Mouse (Mus musculus): ENCODE results near the gene Efnb3. TPM values are rescaled to one million over a fixed set of nuclear protein-coding genes. Genes with fewer than 3 reads are reported as not detected.
A peak's percentile ranks its signal among the peaks of the same experiment; 100 is the strongest.

Efnb3 gene
- total and polyA plus RNA-seq, 3 experiments: 0.23 to 0.72 TPM; not detected in 1

DNA sequence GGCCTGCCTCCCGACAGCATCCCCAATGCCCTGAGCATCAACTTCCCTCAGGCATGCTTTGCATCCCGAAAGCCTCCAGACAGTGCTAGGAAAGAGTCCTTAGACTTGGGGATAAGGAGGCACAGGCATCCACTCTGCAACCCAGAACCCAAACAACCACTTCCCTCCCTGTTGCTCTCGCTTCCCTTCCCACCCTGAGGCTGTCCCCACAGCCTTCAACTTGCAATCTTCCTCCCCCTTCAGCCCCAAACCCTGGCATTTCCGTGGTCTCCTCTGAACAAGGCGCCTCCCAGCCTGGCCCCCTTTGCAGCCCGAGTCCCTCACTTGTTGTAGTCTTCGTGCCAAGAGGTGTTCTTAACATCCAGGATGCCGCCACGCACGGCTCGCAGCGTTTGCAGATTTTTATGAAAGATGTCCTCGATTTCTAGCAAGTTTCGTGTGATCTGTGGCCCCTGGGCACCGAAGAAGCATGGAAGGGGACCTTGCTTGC, 43.8 kb downstream of the Efnb3 start:
- H3K27ac ChIP-seq (ENCODE audit: control insufficient read depth, low read depth, low read length): no peak overlapping the region
- H3K36me3 ChIP-seq (ENCODE audit: control insufficient read depth in 1 of 2, insufficient read depth in 2 of 2, low read length in 2 of 2): peaks cover 0 to 6% of the 10 kb centered on the region in 2 experiments; a peak in 2 of 4 replicates
- peaks cover 7 to 24% of the 10 kb centered on the region in 2 experiments; a peak in 3 of 4 replicates for H3K4me1 ChIP-seq (ENCODE audit: control insufficient read depth in 1 of 2, insufficient read depth in 2 of 2, low read length in 2 of 2)
- no peaks in the 10 kb centered on the region for H3K79me2 ChIP-seq (ENCODE audit: control insufficient read depth, insufficient read depth, low read length, poor library complexity)
- no peak for DNase-seq (ENCODE audit: low read depth, low spot score)
- no peak overlapping the region for H3K9ac ChIP-seq (ENCODE audit: control insufficient read depth, low read depth, low read length, poor library complexity, severe bottlenecking)
- H3K4me3 ChIP-seq (ENCODE audit: control insufficient read depth in 1 of 2, insufficient read depth in 1 of 2, low read depth in 2 of 2, low read length in 2 of 2): no peak overlapping the region
- H3K9me3 ChIP-seq (replicated peaks; ENCODE audit: insufficient read depth, low read length): no peaks in the 10 kb centered on the region
- TF ChIP-seq POLR2AphosphoS2 (IDR thresholded peaks at IDR 0.05; ENCODE audit: low read length) (no peak), CHD1 (IDR thresholded peaks at IDR 0.05; ENCODE audit: low read depth, low read length) (no peak), USF2 (IDR thresholded peaks at IDR 0.05; ENCODE audit: borderline replicate concordance in 1 of 2, insufficient read depth in 1 of 2, low read depth in 1 of 2, low read length in 2 of 2) (no peak), MAZ (IDR thresholded peaks at IDR 0.05; ENCODE audit: low read depth, low read length) (no peak), ZNF384 (IDR thresholded peaks at IDR 0.05; ENCODE audit: low read depth, low read length) (no peak), NRF1 (IDR thresholded peaks at IDR 0.05; ENCODE audit: insufficient read depth, low read depth, low read length, poor library complexity, severe bottlenecking) (no peak), RAD21 (IDR thresholded peaks at IDR 0.05; ENCODE audit: low read depth, low read length) (no peak), HCFC1 (IDR thresholded peaks at IDR 0.05; ENCODE audit: low read depth, low read length) (no peak), TBP (IDR thresholded peaks at IDR 0.05; ENCODE audit: low read depth, low read length) (no peak), MEF2A (IDR thresholded peaks at IDR 0.05; ENCODE audit: extremely low read depth, insufficient replicate concordance, low read depth, low read length, poor library complexity, severe bottlenecking) (no peak), EP300 (IDR thresholded peaks at IDR 0.05; ENCODE audit: low read depth in 1 of 2, low read length in 2 of 2) (no peak), MXI1 (IDR thresholded peaks at IDR 0.05; ENCODE audit: low read depth, low read length) (no peak), SIN3A (IDR thresholded peaks at IDR 0.05; ENCODE audit: low read length) (no peak), MYB (IDR thresholded peaks at IDR 0.05; ENCODE audit: low read depth, low read length) (no peak), UBTF (IDR thresholded peaks at IDR 0.05; ENCODE audit: borderline replicate concordance, insufficient read depth, low read depth, low read length) (no peak), CTCF (IDR thresholded peaks at IDR 0.05 in 2 of 3, conservative IDR thresholded peaks at IDR 0.05 in 1 of 3; ENCODE audit: control insufficient read depth in 1 of 3, insufficient read depth in 1 of 3, low read depth in 2 of 3, low read length in 3 of 3, poor library complexity in 1 of 3, severe bottlenecking in 1 of 3) (no peak), MAFK (IDR thresholded peaks at IDR 0.05; ENCODE audit: borderline replicate concordance, low read depth, low read length) (no peak), E2F4 (IDR thresholded peaks at IDR 0.05; ENCODE audit: borderline replicate concordance, low read depth, low read length) (no peak), ZMIZ1 (IDR thresholded peaks at IDR 0.05; ENCODE audit: low read depth, low read length) (no peak)
- no peaks in the 10 kb centered on the region; a peak in 2 of 4 replicates for H3K27me3 ChIP-seq (ENCODE audit: control insufficient read depth in 1 of 2, insufficient read depth in 2 of 2, low read length in 2 of 2)

DNA sequence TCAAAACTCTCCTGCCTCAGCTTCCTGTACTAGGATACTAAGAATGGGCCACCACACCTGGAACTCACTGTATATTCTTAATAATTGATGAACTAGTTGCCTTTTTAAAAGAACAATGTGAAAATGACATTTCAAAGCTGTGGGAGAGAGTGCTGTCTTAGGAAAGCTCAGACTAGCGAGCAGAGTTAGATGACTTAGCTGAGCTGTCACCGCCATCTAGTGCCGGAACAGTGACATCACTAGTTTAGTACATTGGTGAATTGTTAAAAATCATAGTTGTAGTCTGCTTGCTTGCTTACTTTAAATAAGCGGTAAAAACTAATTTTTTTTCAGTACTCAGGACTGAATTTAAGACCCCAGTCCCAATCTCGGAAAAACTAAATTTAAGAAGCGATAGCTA, 46.2 kb downstream of the Efnb3 start:
- Histone ChIP-seq H3K27ac (ENCODE audit: control insufficient read depth, low read depth, low read length) (no peak overlapping the region), H3K4me3 (ENCODE audit: control insufficient read depth in 1 of 2, insufficient read depth in 1 of 2, low read depth in 2 of 2, low read length in 2 of 2) (peak overlapping the region; percentile 43 to 55), H3K9me3 (replicated peaks; ENCODE audit: insufficient read depth, low read length) (no peaks in the 10 kb centered on the region), H3K79me2 (ENCODE audit: control insufficient read depth, insufficient read depth, low read length, poor library complexity) (no peaks in the 10 kb centered on the region), H3K27me3 (ENCODE audit: control insufficient read depth in 1 of 2, insufficient read depth in 2 of 2, low read length in 2 of 2) (no peaks in the 10 kb centered on the region), H3K4me1 (ENCODE audit: control insufficient read depth in 1 of 2, insufficient read depth in 2 of 2, low read length in 2 of 2) (peaks cover 14 to 36% of the 10 kb centered on the region in 2 experiments), H3K36me3 (ENCODE audit: control insufficient read depth in 1 of 2, insufficient read depth in 2 of 2, low read length in 2 of 2) (peaks cover 0 to 18% of the 10 kb centered on the region in 2 experiments; a peak in 2 of 4 replicates), H3K9ac (ENCODE audit: control insufficient read depth, low read depth, low read length, poor library complexity, severe bottlenecking) (peak overlapping the region; percentile 45)
- DNase-seq (ENCODE audit: low read depth, low spot score): peak; percentile 91
- peak in 1 of 2 experiments; percentile 8; a peak in 1 of 4 replicates for TF ChIP-seq EP300 (IDR thresholded peaks at IDR 0.05; ENCODE audit: low read depth in 1 of 2, low read length in 2 of 2)
- TF ChIP-seq HCFC1 (IDR thresholded peaks at IDR 0.05; ENCODE audit: low read depth, low read length): peak; percentile 47; the same call in 1 of the 2 replicates
- peak; percentile 97 for TF ChIP-seq ZC3H11A (IDR thresholded peaks at IDR 0.05; ENCODE audit: low read depth, low read length)
- TF ChIP-seq NRF1 (IDR thresholded peaks at IDR 0.05; ENCODE audit: insufficient read depth, low read depth, low read length, poor library complexity, severe bottlenecking): no peak
- TF ChIP-seq ETS1 (IDR thresholded peaks at IDR 0.05; ENCODE audit: low read depth, low read length): peak; percentile 26; the same call in 1 of the 2 replicates
- peak; percentile 75 for TF ChIP-seq ZNF384 (IDR thresholded peaks at IDR 0.05; ENCODE audit: low read depth, low read length)
- TF ChIP-seq SIN3A (IDR thresholded peaks at IDR 0.05; ENCODE audit: low read length): peak; percentile 88
- TF ChIP-seq CTCF (IDR thresholded peaks at IDR 0.05 in 2 of 3, conservative IDR thresholded peaks at IDR 0.05 in 1 of 3; ENCODE audit: control insufficient read depth in 1 of 3, insufficient read depth in 1 of 3, low read depth in 2 of 3, low read length in 3 of 3, poor library complexity in 1 of 3, severe bottlenecking in 1 of 3): peak; percentile 71 to 99 (median 79)
- TF ChIP-seq JUND (IDR thresholded peaks at IDR 0.05; ENCODE audit: low read depth, low read length): peak; percentile 55; the same call in 1 of the 2 replicates
- TF ChIP-seq MAX (IDR thresholded peaks at IDR 0.05; ENCODE audit: low read length): 0 out of 2 replicates have a peak, but pooled peaks have one; percentile 37
- TF ChIP-seq USF1 (IDR thresholded peaks at IDR 0.05; ENCODE audit: low read depth, low read length): 0 out of 2 replicates have a peak, but pooled peaks have one; percentile 10
- TF ChIP-seq MYC (IDR thresholded peaks at IDR 0.05; ENCODE audit: low read depth, low read length): peak; percentile 81
- TF ChIP-seq USF2 (IDR thresholded peaks at IDR 0.05; ENCODE audit: borderline replicate concordance in 1 of 2, insufficient read depth in 1 of 2, low read depth in 1 of 2, low read length in 2 of 2): no peak
- TF ChIP-seq CHD1 (IDR thresholded peaks at IDR 0.05; ENCODE audit: low read depth, low read length): no peak
- no peak for TF ChIP-seq MEF2A (IDR thresholded peaks at IDR 0.05; ENCODE audit: extremely low read depth, insufficient replicate concordance, low read depth, low read length, poor library complexity, severe bottlenecking)
- TF ChIP-seq RAD21 (IDR thresholded peaks at IDR 0.05; ENCODE audit: low read depth, low read length): no peak; the same call in none of the 2 replicates
- TF ChIP-seq TCF12 (IDR thresholded peaks at IDR 0.05; ENCODE audit: low read depth, low read length): peak; percentile 38; the same call in 1 of the 2 replicates

All from MEL (cell line).